Mouse (Mus musculus) kidney, postnatal 36 days (tissue): ENCODE results near the gene Cd55.
"Not testable (repeated sequence)": the region's sequence is repeated elsewhere in the genome, so short reads cannot be mapped to it uniquely, and the experiment has no call there.

Source experiments
- DNase-seq, 2 experiments: peaks; one replicate each; pipeline ENCODE4 v3.0.0; 2021 to 2022; ENCODE audit warnings: mixed read lengths in 2 of 2

Gene Cd55

DNA sequence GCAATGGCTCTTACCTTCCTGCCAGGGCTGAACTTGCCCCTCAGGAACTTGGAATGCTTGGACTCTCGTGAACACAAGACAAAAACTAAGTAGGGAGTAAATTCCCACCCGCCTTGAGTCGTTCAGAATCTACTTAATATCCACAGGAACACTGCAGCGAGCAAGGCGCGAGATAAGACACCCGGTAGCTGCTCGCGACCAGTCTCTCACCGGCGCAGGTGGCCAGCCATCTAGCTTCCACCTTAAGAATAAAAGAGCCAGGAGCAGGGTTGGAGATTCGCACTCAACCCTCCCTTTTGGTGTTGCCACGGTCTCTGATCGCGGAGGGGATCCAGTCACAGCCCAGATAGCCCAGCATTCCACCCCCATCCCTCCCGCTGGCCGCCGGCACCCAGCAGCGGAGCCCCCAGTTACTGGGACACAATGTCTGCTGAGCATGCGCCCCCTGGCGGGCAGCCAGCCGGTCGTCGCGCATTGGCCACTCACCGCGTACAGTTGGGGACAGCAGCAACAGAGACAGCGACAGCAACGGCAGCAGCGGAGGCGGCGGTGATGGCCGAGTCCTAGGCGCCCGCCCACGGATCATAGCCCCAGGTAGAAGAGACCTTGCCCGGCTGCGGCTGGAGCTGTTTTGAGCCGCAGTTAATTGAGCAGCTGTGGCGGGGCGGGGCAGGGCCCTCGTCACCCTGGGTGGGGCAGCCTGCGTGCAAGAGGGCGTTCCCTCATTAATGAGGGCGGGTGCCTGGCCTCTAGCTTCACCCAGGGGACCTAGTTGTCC is at the start of gene Cd55:
Gene Cd55 (minus strand): TSS at position 661 of the 778 bp plus-strand sequence.
- peak; percentile 80 to 93 for DNase-seq

DNA sequence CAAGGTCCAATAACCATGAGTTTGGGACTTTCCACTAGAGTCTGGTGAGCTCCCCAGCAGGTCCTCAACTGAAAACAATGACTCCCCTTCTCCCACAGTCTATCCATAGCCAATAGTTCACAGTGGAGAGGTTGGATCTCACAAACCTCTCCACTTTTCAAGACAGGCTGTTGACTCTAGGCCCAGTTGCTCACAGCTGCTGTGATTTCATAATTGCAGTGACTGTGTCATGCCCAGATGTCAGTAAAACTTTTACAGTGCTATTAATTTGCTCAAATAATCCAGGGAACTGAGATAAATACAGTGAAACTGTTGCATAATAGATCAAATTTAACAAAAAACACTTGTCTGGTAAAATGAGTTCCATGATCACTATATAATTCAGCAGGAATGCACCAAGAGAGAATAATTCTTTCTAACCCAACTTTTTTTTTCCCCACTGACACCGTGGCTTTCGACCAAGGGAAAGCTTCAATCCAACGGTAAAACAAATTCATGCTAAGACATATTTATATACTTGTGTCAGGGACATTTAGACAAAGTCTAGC is 49.4 kb upstream of the Cd55 start:
- no peak for DNase-seq

DNA sequence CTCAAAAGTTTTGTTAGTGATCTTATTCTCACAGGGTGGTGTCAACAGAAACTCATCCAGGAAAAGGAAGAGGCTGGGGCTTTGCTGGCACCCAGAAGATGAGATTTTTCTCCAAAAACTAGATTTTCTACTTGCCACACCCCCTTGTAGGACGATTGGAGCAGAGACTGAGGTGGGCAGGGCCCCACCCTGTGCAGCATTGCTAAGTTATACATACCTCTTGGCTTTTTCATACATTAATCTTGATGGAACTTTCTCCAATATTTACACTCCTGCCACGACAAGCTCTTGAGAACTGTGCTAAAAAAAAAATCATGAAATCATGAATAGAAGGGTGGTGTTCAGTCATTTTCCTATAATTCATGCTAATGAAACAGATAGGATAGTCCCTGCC is 46.4 kb upstream of the Cd55 start:
- no peak for DNase-seq

DNA sequence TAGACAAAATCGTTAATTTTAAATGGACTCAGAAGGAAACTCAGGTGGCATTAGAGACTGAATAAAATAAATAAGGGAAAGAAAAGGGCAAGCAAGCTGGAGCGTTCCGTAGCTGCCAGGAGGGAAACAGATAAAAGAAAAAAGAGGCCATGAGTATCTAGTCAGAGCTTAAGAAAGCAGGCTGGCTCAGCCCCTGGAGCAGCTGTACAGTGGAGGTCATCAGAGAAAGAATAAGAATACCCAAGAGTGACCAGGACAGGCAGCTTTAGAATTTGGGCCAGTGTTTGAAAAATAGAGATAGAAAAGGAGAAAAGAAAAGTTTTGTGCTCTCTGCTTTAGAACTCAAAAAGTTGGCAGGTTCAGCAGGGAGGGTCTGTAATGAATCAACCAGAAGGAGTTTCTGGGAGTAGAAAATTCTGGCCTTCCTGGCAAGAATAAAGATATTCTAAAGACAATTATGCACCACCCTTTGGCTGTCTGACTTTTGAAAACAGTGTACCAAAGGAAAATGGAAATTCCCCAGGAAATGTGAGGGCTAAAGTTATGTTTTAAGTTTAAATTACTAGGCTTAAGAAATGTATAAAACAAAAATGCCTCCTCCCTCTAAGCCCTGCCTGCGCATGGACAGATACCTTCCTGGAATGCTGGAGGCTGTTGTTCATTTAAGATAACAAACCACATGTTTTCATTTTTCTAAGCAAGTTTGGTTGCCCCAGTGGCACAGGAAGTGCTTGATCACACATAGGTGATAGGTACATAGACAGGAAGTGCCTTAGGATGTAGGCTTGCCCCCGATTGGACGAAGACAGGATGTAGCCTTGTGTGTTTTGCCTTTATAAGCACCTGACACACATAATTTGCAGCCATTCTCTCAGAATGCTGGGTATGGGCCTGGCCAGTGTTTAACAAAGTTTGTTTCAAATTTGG is 45.7 kb upstream of the Cd55 start:
- DNase-seq, result no peak

DNA sequence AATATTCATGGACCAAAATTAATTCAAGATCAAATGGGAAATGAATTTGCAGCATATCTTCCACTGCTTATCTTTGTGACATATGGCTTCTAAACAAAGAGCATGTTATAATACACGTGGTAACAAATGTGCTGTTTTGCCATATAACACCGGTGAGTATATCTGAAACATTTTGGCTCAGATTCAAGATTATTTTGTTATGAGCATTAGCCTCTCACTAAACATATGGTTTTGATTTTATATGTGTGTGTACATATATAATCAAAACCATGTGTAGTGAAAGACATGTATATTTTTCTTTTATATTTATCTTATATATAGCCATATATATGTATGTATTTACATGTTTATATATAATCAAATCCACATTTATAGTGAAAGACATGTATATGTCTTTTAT is 44.9 kb upstream of the Cd55 start:
- no peak for DNase-seq

DNA sequence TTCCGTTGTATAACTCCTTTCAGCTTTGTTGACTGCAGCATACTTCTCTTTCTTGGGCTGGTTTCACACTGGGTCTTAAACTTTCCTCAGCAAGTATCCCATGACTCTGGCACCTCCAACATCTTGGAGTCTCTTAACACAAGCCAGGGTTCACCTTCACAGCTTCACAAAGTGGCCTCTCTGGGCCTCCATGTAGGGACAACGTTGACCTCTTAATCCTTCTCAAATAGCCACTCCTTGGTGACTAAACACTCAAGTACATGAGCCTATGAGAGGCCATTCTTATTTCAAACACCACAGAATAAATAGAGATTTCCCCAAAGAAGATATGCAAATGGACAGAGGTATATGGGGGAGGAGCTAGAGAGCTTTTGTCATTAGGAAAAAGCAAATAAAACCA is 37.4 kb upstream of the Cd55 start:
- no peak for DNase-seq

DNA sequence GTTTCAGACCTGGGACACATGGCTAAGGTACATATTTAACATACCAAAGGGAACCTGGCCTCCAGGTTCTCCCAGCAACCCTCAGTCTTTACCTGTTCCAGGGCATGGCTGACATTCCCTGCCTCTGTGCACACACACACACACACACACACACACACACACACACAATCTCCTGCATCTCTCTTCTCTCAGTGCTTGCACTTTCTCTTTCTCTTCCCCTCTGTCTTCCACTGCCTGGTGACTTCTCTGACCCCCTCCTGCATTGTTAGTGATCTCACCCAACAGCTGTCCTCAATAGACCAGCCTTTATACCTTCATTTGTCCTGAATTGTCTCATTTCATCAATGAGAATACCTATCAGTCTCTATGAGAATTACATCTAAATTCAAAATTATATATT is 35.8 kb upstream of the Cd55 start:
- no peak for DNase-seq

DNA sequence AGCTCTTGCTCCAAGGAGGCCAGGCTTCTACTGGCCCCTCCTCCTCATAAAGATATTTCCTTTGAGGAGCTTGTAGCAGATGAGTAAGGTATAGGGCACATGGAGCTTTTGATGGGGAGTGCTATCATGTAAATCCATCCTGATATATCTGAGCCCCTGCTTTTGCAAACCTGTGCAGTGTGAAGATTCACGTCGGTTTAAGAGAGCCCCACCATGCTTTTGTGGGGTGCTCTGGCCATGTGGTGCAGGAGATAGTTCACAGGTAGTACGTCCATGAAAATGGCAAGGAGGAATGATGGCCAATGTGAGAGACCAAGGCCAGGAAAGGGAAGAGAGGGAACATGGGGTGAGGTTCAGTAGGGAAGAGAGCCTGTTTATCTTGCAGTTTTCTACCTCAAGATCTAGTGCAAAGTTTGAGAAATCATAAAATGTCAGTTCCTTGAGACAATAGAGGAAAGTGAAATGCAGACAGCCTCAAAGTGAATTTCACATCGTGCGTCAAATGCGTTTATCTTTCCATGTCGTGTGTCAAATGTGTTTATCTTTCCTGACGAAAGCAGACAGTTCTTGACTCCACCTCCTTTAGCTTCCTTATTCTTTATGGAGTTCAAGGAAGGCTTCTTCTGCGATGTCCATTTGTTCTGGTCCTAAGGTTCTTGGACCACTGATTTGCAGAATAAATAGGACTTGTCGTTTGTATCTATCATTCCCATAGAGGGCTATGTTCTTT is 24.4 kb upstream of the Cd55 start:
- DNase-seq, result no peak

DNA sequence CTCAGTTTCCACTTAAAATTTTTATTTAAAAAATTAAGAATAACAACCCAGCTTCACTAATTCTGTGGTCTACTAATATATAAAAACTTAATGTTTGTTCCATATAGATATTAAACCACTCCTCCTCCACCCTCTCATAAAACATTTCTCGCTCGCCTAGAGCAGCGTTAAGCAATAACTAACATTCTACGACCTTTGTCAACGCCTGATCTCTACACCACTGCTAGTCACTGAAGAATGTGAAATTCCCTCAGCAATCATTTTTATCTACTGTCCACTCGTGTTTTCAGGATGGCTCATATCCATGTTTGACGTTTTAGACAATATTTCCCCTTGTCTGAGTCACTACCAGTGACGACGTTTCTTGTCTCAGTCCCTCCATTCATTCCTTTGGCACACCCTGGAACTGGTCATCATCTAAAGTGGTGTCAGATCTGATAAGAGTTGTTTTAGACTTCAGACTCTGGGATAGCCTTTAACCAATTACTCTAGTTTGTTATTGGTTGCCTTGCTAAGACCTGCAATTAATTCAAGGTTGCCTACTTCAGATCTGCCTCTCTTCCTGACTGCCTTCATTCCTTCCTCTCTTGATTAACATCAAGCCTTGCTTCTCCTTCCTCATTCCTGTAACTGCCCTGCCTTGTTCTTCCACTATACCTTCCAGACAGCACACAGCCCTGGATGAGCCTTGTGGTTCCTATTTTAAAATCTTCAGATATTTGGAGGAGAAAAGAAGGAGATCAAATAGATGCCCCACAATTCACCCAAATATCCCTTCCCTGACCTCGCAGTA is 23.5 kb upstream of the Cd55 start:
- no peak for DNase-seq

DNA sequence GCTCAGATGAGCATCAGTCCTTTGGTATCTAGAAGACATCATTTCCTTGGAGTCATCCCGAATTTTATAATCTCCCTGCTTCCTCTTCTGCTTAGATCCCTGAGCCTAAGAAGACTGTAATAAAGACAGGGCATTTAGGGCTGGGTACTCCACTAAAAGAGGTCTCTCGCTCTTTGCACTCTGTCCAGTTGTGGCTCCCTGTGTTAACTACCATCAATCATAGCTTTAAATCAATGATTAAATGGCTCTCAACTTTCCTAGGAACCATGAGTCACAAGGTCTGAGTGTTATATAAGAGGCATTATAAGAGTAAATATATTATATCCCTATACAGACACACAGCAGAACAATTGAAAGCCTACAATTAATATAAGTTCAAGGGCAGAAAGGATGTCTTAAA is 22.8 kb upstream of the Cd55 start:
- DNase-seq, result no peak

DNA sequence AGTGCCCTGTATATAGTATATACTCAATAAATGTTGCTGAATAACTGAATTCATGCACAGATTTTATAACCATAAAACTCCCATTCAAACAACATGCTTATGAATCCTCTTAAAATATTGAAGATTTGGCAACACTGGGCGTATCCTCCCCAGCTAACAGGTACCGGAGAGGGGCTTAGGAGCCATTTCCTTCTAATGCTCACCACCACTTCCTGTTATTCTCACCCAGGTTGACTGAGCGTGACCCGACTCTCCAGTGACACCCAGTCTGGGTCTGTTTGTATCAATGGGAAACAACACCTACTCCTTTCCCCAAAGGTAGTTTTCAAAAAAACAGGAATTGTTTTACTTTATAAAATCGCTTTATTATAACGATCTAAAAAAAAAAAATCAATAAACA is 12.4 kb upstream of the Cd55 start:
- no peak for DNase-seq

DNA sequence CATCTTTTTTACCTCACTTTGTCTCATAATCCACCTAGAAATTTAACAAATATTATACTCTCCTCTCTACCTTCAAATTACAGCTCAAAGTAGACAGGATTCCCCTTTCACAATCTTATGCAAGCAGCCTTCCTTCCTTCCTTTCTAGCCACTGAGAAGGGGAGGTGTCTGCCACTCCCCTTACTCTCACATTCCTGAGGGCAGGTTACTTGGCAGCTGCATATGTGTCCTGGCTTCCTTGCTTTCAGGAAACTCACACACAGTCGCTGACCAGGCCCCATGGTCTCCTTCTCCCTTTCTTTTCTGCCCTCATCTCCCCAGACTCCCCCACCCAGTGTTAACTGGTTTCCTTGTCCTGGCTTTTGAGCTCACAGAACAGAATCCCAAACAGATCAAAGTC is 11.7 kb upstream of the Cd55 start:
- peak in 1 of 2 experiments; percentile 12 for DNase-seq

DNA sequence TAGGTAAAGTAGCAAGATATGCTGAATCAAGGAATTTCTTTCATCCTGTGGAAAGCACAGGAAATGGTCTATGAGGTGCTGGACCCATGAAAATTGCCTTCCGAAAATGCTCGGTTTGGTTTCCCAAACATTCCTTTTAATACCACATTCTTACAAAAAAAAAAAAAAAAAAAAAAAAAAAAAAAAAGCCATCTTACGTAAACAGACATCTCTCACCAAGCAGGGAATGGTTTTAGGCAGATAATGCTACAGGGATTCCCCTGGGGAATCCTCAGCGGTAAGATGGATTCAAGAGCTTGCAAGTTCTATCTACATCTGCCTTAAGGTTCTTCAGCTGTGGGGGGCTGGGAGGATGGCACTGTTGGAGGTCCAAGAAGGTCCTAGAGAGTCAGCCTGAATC is 7.5 kb upstream of the Cd55 start:
- no peak for DNase-seq

DNA sequence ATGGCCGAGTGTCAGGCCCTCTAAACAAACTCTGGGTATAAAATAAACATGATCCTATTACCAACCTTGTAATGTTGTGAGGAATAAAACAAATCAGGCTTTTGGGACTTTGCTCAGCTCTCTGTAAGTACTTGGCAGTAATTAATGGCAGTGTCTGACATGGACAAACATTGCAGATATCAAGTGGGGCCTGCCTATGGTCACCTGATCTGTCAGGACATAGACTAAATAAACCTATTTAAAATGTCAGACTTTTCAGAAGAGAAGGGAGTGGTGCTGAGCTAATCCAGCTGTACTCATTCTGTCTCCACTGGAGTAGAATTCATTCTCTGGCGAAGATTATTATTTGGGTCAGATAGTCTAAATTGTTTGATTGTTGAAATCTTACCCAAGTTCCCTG is 4.9 kb upstream of the Cd55 start:
- DNase-seq, result no peak

DNA sequence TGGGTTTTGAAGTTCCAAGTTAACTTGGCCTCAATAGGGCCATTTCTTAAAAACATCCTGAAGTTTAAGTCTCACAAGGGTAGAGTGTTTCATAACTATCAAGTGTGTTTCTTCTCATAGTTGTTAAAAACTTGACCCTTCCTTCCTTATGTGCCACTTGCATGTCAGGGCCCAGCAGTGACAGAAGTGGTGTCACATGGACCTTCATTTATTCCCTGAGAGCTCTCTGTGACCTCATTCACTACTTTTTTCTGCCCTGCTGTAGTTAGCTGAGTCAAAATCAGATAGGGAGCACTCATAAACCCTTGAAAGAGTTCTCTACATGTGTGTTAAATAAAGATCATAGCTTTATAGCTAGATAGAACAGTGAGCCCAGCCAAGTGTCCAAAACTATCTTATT is 1.6 kb upstream of the Cd55 start:
- no peak for DNase-seq

DNA sequence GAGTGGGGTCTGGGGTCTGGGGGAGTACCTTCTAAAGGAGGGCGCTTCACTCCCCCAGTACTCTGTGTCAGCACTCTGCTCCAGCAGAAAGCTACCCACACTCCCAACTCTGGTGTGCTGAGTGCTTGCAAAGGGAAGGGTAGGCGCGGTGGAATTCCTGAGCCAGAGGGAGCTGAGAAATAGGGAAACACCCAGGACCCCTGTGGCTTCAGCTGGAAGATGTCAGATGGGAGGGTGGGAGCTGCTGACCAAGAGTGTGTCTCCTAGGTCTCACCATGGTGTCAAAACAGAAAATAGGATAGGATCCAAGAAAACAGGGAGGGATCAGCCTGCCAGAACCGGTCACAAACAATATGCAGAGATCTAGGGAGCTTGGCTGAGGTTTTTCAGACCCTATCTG is 323 bp upstream of the Cd55 start:
- DNase-seq, result peak in 1 of 2 experiments; percentile 6

DNA sequence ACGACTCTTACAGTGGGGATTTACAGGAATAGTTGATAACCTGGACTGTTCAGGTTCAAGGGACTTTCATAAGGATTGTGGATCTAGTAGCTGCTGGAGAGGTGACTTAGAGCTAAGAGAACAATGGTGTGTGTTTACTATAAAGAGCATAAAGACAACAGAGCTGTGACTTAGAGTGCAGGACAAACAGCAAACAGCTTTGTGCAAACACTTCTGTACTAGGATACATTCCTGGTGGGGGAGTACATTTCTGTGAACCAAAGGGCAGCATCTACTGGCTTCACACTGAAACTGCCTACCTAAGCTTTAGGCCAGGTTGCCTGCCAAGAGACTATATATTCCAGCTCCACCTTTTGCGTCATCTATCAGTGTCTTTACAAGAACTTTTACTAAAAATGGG is 7.4 kb downstream of the Cd55 start:
- DNase-seq, result no peak

DNA sequence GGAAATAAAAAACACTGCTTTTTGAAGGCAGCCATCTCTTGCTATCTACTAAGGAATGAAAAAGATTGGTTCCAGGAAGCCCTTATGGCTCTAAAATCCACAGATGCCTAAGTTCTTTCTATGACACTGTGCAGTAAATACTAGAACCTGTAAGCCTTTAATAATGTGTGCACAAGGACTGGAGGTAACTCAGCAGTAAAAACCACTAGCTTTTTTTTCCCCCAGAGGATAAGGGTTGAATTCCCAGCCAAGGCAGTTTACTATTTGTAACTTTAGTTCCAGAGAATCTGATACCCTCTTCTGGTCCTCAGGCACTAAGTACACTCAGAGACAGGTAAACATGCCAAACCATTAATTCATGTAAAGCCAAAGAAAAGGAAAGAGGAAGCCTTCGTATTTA is 19.6 kb downstream of the Cd55 start:
- DNase-seq, result not testable (repeated sequence)

DNA sequence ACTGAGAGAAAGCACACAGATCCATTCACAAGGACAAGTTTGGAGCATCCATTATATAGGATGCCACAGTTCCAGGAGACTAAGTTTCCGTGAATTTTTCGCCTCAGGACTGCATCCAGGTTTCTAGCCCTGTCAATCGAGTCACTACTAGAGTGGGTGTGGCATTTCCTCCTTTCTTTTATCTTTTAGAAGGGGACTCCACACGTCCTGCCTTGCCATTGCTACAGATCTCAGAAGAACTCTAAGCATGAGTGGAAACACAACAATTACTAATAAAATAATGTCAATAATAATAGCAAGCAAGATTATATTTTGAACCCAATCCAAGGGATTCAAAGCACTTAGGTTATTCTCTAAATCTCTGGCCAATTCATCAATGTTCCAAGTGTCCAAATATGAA is 31.6 kb downstream of the Cd55 start:
- DNase-seq, result no peak

DNA sequence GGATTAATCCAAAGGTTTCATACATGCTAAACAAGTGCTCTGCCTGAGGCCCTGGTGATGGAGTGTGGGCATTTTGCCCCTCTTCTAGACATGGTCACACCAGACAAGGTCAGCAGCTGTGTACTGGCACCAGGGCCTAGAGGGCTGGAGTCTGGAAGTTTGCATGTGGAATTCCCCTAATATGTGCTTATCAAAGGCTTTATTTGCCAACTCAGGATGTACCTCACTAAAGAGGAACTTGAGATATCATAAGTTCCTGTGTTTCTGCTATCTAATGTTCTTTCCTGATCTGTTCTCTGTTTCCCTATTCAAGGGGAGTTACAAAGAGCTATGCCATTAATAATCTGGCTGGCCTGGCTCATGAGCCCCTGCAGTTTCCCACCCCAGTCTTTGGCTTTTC is 33.9 kb downstream of the Cd55 start:
- not testable (repeated sequence) for DNase-seq

DNA sequence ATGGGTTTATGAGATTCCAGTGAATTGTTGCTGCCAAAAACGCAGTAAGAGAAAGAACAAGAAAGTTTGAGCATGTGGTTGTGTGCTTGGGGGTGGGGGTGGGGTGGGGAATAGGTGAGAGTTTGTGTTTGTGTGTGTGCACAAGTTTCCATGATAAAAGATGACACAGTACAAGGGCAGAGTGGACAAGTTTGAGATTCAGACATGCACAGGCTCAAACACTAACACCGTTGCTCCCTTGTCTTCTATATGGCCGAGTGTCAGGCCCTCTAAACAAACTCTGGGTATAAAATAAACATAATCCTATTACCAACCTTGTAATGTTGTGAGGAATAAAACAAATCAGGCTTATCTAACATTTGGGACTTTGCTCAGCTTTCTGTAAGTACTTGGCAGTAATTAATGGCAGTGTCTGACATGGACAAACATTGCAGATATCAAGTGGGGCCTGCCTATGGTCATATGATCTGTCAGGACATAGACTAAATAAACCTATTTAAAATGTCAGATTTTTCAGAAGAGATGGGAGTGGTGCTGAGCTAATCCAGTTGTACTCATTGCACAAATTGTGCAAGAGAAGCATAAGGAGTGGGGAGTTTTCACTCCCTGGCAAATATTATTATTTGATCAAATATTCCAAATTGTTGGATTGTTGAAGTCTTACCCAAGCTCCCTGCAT is 35.2 kb downstream of the Cd55 start:
- DNase-seq, result not testable (repeated sequence)

DNA sequence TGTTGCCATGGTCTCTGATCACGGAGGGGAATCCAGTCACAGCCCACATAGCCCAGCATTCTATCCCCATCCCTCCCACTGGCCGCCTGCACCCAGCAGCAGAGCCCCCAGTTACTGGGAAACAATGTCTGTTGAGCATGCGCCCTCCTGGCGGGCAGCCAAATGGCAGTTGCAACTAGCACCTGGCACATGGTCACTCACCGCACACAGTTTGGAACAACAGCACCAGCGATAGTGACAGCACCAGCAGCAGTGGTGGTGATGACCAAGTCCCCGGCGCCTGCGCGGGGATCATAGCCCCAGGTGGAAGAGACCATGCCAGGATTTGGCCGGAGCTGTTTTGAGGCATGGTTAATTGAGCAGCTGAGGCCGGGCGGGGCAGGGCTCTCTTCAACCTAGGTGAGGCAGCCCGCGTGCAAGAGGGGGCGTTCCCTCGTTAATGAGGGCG is 39.9 kb downstream of the Cd55 start, which contains the start of gene Cd55b:
Gene Cd55b (minus strand): TSS at position 346 of the 448 bp plus-strand sequence.
- peak in 1 of 2 experiments; percentile 45 for DNase-seq
